Comparison of ENCODE assay signal across 28 mouse cellular contexts in genomic region chr11:52996434-52997093, GRCm38 (mm10).
DNase-seq lines count a peak whose midpoint lies in the region; ATAC-seq and TF ChIP-seq lines count a peak whose summit lies in the region.
"Had no signal": no experiment of that assay in that cellular context is flagged by ENCODE, and none has a peak within 500 bp of the region (broad histone marks: within the 10 kb centered on the region; RNA-seq: fewer than 3 reads in every experiment).

No protein-coding gene starts in this region.

- no peak for ATAC-seq in kidney, embryonic 15.5 days (replicated peaks; ENCODE audit: low FRiP score)
- ATAC-seq: CD4-positive, CD25-positive, alpha-beta regulatory T cell, adult 4 months; inflammation-experienced regulatory T-cells, adult 6 months; liver, embryonic 12.5 days had no signal

- no peak for TF ChIP-seq CTCF in testis, adult 2 months (IDR thresholded peaks at IDR 0.05; ENCODE audit: control insufficient read depth, insufficient read depth, insufficient replicate concordance, low read depth, low read length)

- DNase-seq in heart, adult 11 months, result peak; percentile 57
- DNase-seq in heart, adult 9 months (ENCODE audit: low spot score in 2 of 2), result no peak
- DNase-seq in kidney, postnatal 10 days, result no peak
- no peak for DNase-seq in testis, postnatal 14 days (ENCODE audit: low spot score)
- no peak for DNase-seq in kidney, adult 11 months
- DNase-seq: adrenal gland, postnatal 25 days; cerebellum, adult 8-10 months; cerebellum, postnatal 36 days; embryo, embryonic 11 days; gastrocnemius, postnatal 25 days; heart, adult 2 months; heart, postnatal 4 days; kidney, adult 9 months; kidney, postnatal 36 days; layer of hippocampus, postnatal 36 days; right cerebral cortex, postnatal 25 days; spleen, adult 18-20 months; thymus, adult 18-20 months; thymus, postnatal 36 days had no signal

- H3K9me3 ChIP-seq in kidney, embryonic 15.5 days (replicated peaks), result 0 out of 2 replicates have a peak, but pooled peaks cover 4% of the 10 kb centered on the region
- H3K9me3 ChIP-seq: embryonic facial prominence, embryonic 15.5 days; heart, embryonic 15.5 days; limb, embryonic 13.5 days; liver, embryonic 12.5 days; midbrain, embryonic 12.5 days had no signal

- H3K4me2 ChIP-seq in kidney, embryonic 15.5 days, result peak overlapping the region; percentile 16; the same call in 1 of the 2 replicates
- H3K4me2 ChIP-seq: embryonic facial prominence, embryonic 15.5 days; heart, embryonic 15.5 days; limb, embryonic 13.5 days; liver, embryonic 12.5 days; midbrain, embryonic 12.5 days had no signal

- no peaks in the 10 kb centered on the region for H3K36me3 ChIP-seq in kidney, embryonic 15.5 days
- no peaks in the 10 kb centered on the region for H3K36me3 ChIP-seq in testis, adult 2 months (ENCODE audit: control insufficient read depth, insufficient read depth, low read length)
- H3K36me3 ChIP-seq: embryonic facial prominence, embryonic 15.5 days; heart, embryonic 15.5 days; limb, embryonic 13.5 days; liver, embryonic 12.5 days; midbrain, embryonic 12.5 days had no signal

- TF ChIP-seq POLR2A in testis, adult 2 months (IDR thresholded peaks at IDR 0.05; ENCODE audit: control insufficient read depth, low read depth, low read length), result no peak

- no peak overlapping the region for H3K27ac ChIP-seq in kidney, embryonic 15.5 days
- H3K27ac ChIP-seq in testis, adult 2 months (ENCODE audit: control insufficient read depth, insufficient read depth, low read depth, low read length), result peak overlapping the region; percentile 68
- H3K27ac ChIP-seq: embryonic facial prominence, embryonic 15.5 days; heart, adult 2 months; heart, embryonic 15.5 days; limb, embryonic 13.5 days; liver, embryonic 12.5 days; midbrain, embryonic 12.5 days had no signal

- H3K27me3 ChIP-seq in kidney, embryonic 15.5 days, result no peaks in the 10 kb centered on the region
- no peaks in the 10 kb centered on the region for H3K27me3 ChIP-seq in testis, adult 2 months (ENCODE audit: control insufficient read depth, insufficient read depth, low read length)
- H3K27me3 ChIP-seq: embryonic facial prominence, embryonic 15.5 days; heart, embryonic 15.5 days; liver, embryonic 12.5 days; midbrain, embryonic 12.5 days had no signal

- H3K9ac ChIP-seq in kidney, embryonic 15.5 days, result no peak overlapping the region
- H3K9ac ChIP-seq: embryonic facial prominence, embryonic 15.5 days; heart, embryonic 15.5 days; limb, embryonic 13.5 days; liver, embryonic 12.5 days; midbrain, embryonic 12.5 days had no signal

- peaks cover 4% of the 10 kb centered on the region; the same call in 1 of the 2 replicates for H3K4me1 ChIP-seq in kidney, embryonic 15.5 days
- H3K4me1 ChIP-seq in testis, adult 2 months (ENCODE audit: control insufficient read depth, insufficient read depth, low read length), result peaks cover 7% of the 10 kb centered on the region
- H3K4me1 ChIP-seq: heart, embryonic 15.5 days; liver, embryonic 12.5 days; midbrain, embryonic 12.5 days had no signal

- no peak overlapping the region for H3K4me3 ChIP-seq in kidney, embryonic 15.5 days (replicated peaks)
- no peak overlapping the region for H3K4me3 ChIP-seq in testis, adult 2 months (ENCODE audit: control insufficient read depth, low read depth, low read length)
- H3K4me3 ChIP-seq: embryonic facial prominence, embryonic 15.5 days; heart, adult 2 months; heart, embryonic 15.5 days; limb, embryonic 13.5 days; liver, embryonic 12.5 days; midbrain, embryonic 12.5 days had no signal

- 59% methylated on average over 16 of the region's 16 CpGs for WGBS in kidney, embryonic 15.5 days
